Mouse (Mus musculus) embryonic facial prominence, embryonic 14.5 days (tissue): ENCODE measurements at regions not wholly inside any gene's neighbourhood (a gene's known extent, or its start where the extent isn't known, plus 50 kb on each side); places are given as distances from the start of the nearest gene placed in this dataset.
A peak's percentile ranks its signal among the peaks of the same experiment; 100 is the strongest.

ENCODE experiments used
- ATAC-seq: fragments of 200-750 bp; cut with Nextera tagmentation; 2 replicates; pipeline ENCODE4 v1.8.0; 2017; ENCODE audit warnings: low read depth, moderate number of reproducible peaks, moderate TSS enrichment
- DNase-seq: peaks from one replicate; pipeline ENCODE4 v3.0.0-alpha.2; 2015; ENCODE audit warnings: low spot score
- H3K27ac ChIP-seq: fragments of 300-500 bp; sonication (generic); replicated peaks from 2 replicates; pipeline ENCODE4 v1.5.1; 2014; ENCODE audit warnings: low read depth, mild to moderate bottlenecking, low read length, moderate library complexity
- H3K27me3 ChIP-seq: fragments of 300-500 bp; sonication (generic); replicated peaks from 2 replicates; pipeline ENCODE4 v1.6.1; 2014; ENCODE audit warnings: low read length; ENCODE audit not compliant: control insufficient read depth, insufficient read depth
- H3K36me3 ChIP-seq: fragments of 300-500 bp; sonication (generic); 2 replicates; pipeline ENCODE4 v1.6.1; 2014; ENCODE audit warnings: low read length, mixed read lengths; ENCODE audit not compliant: control insufficient read depth, insufficient read depth
- H3K4me1 ChIP-seq: fragments of 300-500 bp; sonication (generic); 2 replicates; pipeline ENCODE4 v1.6.1; 2014; ENCODE audit warnings: antibody characterized with exemption, low read length; ENCODE audit not compliant: control insufficient read depth, insufficient read depth
- H3K4me2 ChIP-seq: fragments of 300-500 bp; sonication (generic); 2 replicates; pipeline ENCODE4 v1.6.1; 2014; ENCODE audit warnings: low read depth, mild to moderate bottlenecking, low read length, moderate library complexity, mixed read lengths
- H3K4me3 ChIP-seq: fragments of 300-500 bp; sonication (generic); 2 replicates; pipeline ENCODE4 v1.5.1; 2014; ENCODE audit warnings: low read depth, mild to moderate bottlenecking, low read length
- H3K9ac ChIP-seq: fragments of 300-500 bp; sonication (generic); 2 replicates; pipeline ENCODE4 v1.6.1; 2014; ENCODE audit warnings: low read depth, mild to moderate bottlenecking, low read length, moderate library complexity, mixed read lengths
- H3K9me3 ChIP-seq: fragments of 300-500 bp; sonication (generic); 2 replicates; pipeline ENCODE4 v1.6.1; 2016; ENCODE audit warnings: low read length; ENCODE audit not compliant: control insufficient read depth
- WGBS: fragments of 180-500 bp; shearing (Covaris S2); extraction: QIAGEN DNeasy Blood & Tissue Kit; methylation state at CpG from one replicate; pipeline ENCODE4 v1.1.7; 2014; 5-methylcytosine and 5-hydroxymethylcytosine counted together

DNA sequence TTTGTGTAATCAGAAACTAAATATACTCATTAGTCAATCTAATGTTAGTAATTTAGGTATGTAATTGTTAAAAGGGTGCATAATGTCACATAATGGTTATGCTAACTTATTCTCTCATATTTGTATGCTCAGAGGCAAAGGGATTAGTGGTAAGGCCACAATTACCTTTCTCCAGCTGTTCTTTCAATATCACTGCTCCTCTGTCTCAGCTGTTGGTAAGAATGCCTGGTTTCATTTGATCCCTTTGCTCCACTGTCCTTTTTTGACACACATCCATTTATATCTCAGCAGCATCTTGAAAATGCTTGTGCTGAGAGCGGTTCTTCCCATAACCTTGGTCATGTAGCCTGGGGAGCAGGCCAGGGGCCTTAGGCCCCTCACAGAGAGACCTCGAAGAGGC is 294.9 kb upstream of the Tbx18 start:
- Histone ChIP-seq H3K4me2 (no peak overlapping the region), H3K4me1 (no peaks in the 10 kb centered on the region), H3K27me3 (no peaks in the 10 kb centered on the region), H3K9ac (no peak overlapping the region), H3K36me3 (no peaks in the 10 kb centered on the region), H3K27ac (no peak overlapping the region), H3K4me3 (no peak overlapping the region), H3K9me3 (no peaks in the 10 kb centered on the region)
- ATAC-seq (no peak), DNase-seq (peak; percentile 6)
- 59% methylated on average over 2 of the region's 2 CpGs for WGBS

DNA sequence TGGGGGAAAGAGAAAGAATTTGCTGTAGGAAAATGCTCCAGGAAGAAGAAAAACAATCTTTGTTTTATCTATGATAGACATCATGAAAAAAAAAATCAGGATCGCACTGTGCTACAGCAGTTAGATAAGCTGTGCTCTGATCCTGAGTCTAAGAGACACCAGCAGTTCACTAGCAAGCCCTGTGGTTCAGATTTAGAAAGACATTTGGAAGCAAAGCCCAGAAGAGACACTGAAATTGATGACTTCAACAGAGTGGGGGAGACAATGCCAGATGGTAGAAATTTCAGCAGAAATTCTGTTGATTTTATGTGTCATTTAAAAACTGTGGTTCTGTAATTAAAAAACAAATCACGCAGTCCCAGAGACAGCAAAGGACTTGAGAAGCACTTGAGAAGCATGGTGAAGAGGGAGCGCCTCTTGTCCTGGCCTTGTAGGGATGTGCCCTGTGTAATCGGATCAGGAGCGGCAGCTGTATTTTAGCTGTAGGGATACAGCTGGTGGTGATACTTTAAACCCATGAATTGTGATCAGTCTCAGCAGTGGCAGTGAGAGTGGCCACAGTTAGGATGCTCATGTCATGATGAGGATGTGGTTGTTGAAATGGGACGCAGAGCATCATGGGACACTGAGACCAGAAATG is 296.4 kb upstream of the Nt5e start:
- ATAC-seq (peak; percentile 53; the same call in 1 of the 2 replicates), DNase-seq (peak; percentile 33)
- Histone ChIP-seq H3K4me2 (no peak overlapping the region), H3K4me3 (no peak overlapping the region), H3K27me3 (no peaks in the 10 kb centered on the region), H3K9ac (no peak overlapping the region), H3K9me3 (no peaks in the 10 kb centered on the region), H3K36me3 (no peaks in the 10 kb centered on the region), H3K4me1 (no peaks in the 10 kb centered on the region), H3K27ac (no peak overlapping the region)
- WGBS, result 65% methylated on average over 6 of the region's 6 CpGs

DNA sequence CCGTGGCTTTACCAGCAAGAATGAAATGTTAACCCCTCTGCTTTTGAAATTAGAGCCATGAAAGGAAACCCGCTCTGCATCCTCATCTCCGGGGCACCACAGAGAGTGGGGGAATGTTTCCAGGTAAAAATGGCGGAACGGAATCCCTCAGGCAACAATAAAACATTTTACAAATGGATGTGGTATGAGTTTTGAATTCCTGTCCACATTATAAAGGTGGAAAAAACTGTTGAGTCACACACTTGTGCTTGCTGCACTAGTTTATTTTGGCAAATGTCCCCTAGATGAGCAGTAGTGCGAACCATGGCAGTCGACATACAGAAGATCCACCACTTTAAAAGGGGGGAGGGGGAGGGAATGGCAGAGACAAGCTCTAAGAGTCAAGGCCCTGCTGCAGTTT is 289.4 kb upstream of the Nt5e start:
- no peak for DNase-seq
- no peak overlapping the region for H3K4me2 ChIP-seq
- no peaks in the 10 kb centered on the region for H3K9me3 ChIP-seq
- 80% methylated on average over 7 of the region's 7 CpGs for WGBS
- no peaks in the 10 kb centered on the region for H3K27me3 ChIP-seq
- no peak overlapping the region for H3K9ac ChIP-seq
- H3K36me3 ChIP-seq, result no peaks in the 10 kb centered on the region
- no peak overlapping the region for H3K4me3 ChIP-seq
- no peaks in the 10 kb centered on the region for H3K4me1 ChIP-seq
- H3K27ac ChIP-seq, result no peak overlapping the region
- ATAC-seq, result no peak

DNA sequence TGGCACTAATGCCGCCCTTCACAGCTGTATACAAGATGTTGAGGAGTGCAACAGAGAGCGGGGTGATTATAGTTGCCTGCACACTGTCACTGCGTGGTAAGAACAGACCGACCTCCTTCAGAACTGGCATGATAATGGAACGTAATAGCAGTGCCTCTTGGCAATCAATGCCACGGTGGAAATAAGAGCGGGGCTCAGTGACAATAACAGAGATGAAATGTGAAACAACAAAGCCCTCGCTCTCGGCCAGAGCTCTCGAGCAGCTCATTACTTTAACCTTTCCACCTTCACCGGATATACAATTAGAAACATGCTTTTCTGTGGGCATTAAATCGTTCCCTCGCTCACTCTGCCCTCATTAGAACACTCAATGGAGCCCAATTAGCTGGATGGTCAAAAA is 277.7 kb upstream of the Nt5e start:
- no peak for DNase-seq
- H3K27me3 ChIP-seq, result no peaks in the 10 kb centered on the region
- 25% methylated on average over 13 of the region's 13 CpGs for WGBS
- H3K9ac ChIP-seq, result no peak overlapping the region
- 0 out of 2 replicates have a peak, but pooled peaks cover 8% of the 10 kb centered on the region for H3K4me1 ChIP-seq
- ATAC-seq, result 0 out of 2 replicates have a peak, but pooled peaks have one; percentile 22
- H3K27ac ChIP-seq, result no peak overlapping the region
- no peaks in the 10 kb centered on the region for H3K36me3 ChIP-seq
- no peak overlapping the region for H3K4me3 ChIP-seq
- H3K9me3 ChIP-seq, result no peaks in the 10 kb centered on the region
- peak overlapping the region; percentile 26; the same call in 1 of the 2 replicates for H3K4me2 ChIP-seq

DNA sequence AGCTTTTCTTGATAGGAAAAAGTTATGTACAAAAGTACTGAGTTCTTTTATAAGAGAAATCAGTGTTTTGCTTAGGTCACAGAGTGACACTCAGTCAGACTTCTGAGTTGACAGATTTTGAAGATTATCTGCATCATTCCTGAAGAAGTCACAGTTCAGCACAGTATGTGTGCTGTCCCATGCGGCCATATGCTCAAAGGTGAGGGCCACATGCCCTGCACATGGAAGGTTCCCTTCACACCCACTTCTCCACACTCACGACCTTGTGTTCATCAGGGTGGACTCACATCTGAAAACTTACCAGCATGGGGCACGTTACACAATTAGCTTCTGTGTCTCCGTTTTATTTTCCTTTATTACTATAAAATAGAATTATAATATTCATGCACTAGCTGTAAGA is 277.2 kb upstream of the Nt5e start:
- no peak for ATAC-seq
- Histone ChIP-seq H3K36me3 (no peaks in the 10 kb centered on the region), H3K9me3 (no peaks in the 10 kb centered on the region), H3K4me3 (no peak overlapping the region), H3K27ac (no peak overlapping the region), H3K4me1 (0 out of 2 replicates have a peak, but pooled peaks cover 8% of the 10 kb centered on the region), H3K27me3 (no peaks in the 10 kb centered on the region), H3K9ac (no peak overlapping the region), H3K4me2 (no peak overlapping the region)
- no peak for DNase-seq
- 73% methylated on average over 4 of the region's 4 CpGs for WGBS

DNA sequence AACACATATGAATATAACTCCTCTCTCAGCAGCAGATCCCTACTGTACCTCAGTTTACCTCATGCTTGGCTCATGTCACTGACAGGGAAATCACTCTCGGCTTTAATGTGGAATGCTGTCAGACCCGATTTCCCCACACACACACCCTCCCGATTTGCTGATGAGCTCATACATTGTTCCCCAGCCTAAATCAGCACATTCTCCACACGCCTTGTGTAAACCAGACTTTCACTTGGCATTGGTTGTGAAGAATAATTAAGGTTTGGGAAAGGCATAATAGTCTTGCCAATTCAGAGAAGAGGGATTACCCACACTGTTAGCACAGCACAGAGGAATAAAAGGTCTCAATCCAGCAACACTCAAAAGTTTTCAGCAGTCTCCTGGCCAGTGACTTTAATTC is 268.4 kb upstream of the Nt5e start:
- ATAC-seq (peak; percentile 81), DNase-seq (peak; percentile 82)
- H3K9ac ChIP-seq, result no peak overlapping the region
- H3K27me3 ChIP-seq, result no peaks in the 10 kb centered on the region
- no peaks in the 10 kb centered on the region for H3K4me1 ChIP-seq
- H3K27ac ChIP-seq, result no peak overlapping the region
- H3K9me3 ChIP-seq, result no peaks in the 10 kb centered on the region
- no peaks in the 10 kb centered on the region for H3K36me3 ChIP-seq
- H3K4me3 ChIP-seq, result no peak overlapping the region
- no peak overlapping the region for H3K4me2 ChIP-seq
- WGBS, result 39% methylated on average over 4 of the region's 4 CpGs

DNA sequence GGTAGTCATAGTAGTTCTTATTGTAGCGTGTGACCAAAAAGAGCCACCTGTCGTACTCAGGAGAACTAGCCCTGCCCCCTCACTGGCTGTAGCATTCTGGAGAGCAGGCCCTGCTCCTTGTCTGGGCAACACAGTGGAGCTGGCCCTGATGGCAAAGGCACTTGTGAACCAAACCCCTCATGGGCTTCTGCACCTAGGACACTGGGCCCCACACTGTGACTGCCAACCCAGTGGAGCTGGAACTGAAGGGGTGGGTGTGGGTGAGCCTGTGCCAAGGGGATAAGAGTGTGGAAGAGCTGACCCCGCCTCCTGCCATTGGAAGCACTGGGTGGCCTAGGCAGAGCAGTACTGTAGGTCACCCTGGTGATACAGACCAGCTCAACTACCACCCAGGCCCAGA is 268.0 kb upstream of the Nt5e start:
- Histone ChIP-seq H3K27me3 (no peaks in the 10 kb centered on the region), H3K4me1 (no peaks in the 10 kb centered on the region), H3K4me3 (no peak overlapping the region), H3K4me2 (no peak overlapping the region), H3K9ac (no peak overlapping the region), H3K36me3 (no peaks in the 10 kb centered on the region), H3K27ac (no peak overlapping the region; the same call in 1 of the 2 replicates), H3K9me3 (no peaks in the 10 kb centered on the region)
- 81% methylated on average over 3 of the region's 3 CpGs for WGBS
- DNase-seq (no peak), ATAC-seq (peak; percentile 53; the same call in 1 of the 2 replicates)

DNA sequence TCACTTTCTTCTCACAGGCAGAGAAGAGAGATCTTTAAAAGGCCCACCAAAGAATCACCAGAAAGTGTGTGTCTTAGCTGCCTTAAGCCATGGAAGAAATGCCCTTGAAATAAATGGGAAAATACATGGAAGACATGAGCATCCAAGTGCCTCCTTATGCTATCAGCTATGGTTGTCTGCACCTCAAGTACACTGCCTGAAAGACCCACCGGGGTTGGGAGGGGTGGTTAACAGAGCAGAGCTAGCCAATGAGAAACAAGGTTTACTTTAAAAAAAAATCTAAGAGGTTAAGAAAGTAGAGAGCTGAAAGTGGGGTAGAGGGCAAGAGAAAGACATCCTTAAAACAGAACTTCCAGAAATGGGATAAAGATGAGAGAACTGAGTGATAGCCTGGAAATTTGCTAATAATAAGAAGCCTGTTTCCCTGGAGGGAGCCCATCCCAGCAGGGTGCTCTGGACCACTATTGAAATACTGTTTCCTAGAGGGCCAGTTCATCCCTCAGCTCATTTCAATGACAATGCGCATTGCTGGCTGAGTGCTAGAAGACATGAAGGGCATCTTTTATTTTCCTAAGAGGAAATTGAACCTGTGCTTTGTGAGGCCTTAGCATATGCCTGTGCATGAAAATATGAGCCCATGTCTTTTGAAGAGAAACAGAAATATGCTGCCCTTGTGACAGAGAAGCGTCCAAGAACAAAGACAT is 262.9 kb upstream of the Nt5e start:
- DNase-seq, result no peak
- H3K36me3 ChIP-seq, result no peaks in the 10 kb centered on the region
- H3K27me3 ChIP-seq, result no peaks in the 10 kb centered on the region
- 64% methylated on average over 3 of the region's 3 CpGs for WGBS
- no peak overlapping the region for H3K4me2 ChIP-seq
- no peak overlapping the region for H3K4me3 ChIP-seq
- no peak for ATAC-seq
- H3K4me1 ChIP-seq, result peaks cover 7% of the 10 kb centered on the region; the same call in 1 of the 2 replicates
- H3K9ac ChIP-seq, result no peak overlapping the region
- no peak overlapping the region for H3K27ac ChIP-seq
- H3K9me3 ChIP-seq, result no peaks in the 10 kb centered on the region

DNA sequence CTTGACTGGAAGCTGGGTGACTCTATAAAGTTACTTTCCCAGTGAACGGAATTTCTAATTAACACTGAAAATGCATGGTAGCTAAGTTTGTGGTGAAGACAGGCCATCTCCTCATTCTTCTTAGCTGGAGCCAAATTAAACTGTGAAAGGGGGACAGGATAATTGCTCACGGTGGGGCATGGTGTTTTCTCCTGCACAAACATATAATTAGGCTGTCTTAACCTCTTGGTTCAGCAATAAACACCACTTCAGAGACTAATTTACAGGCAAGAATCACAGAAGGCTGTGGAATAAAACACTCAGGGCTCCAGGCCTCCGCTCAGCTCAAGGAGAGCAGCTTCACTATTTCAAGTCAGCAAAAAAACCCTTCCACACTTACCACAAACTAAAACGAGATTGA is 261.9 kb upstream of the Nt5e start:
- Histone ChIP-seq H3K4me3 (no peak overlapping the region), H3K9me3 (no peaks in the 10 kb centered on the region), H3K27me3 (no peaks in the 10 kb centered on the region), H3K36me3 (no peaks in the 10 kb centered on the region), H3K4me1 (peaks cover 16% of the 10 kb centered on the region; the same call in 1 of the 2 replicates), H3K27ac (no peak overlapping the region), H3K9ac (no peak overlapping the region), H3K4me2 (no peak overlapping the region)
- WGBS, result 43% methylated on average over 4 of the region's 4 CpGs
- DNase-seq (no peak), ATAC-seq (peak; percentile 47; the same call in 1 of the 2 replicates)
